Mouse (Mus musculus): ENCODE data around the gene Tma16. TPM values are rescaled to one million over a fixed set of nuclear protein-coding genes. Genes with fewer than 3 reads are reported as not detected.

Gene Tma16
- polyA plus RNA-seq, 1 experiment from 2014 or later = 10.4 TPM

GRCm38 (mm10) chr8:66450691-66451090 is 35.6 kb downstream of the Tma16 start:
- DNase-seq (ENCODE audit: low spot score) = peak; percentile 28
- Histone ChIP-seq H3K4me1 (replicated peaks; ENCODE audit: insufficient read depth, low read length) (no peaks in the 10 kb centered on the region), H3K9ac (ENCODE audit: low read depth, low read length) (no peak overlapping the region), H3K4me2 (ENCODE audit: low read length) (no peak overlapping the region), H3K36me3 (ENCODE audit: insufficient read depth, low read length) (no peaks in the 10 kb centered on the region), H3K4me3 (replicated peaks; ENCODE audit: low read depth, low read length) (no peak overlapping the region), H3K9me3 (replicated peaks; ENCODE audit: low read length) (no peaks in the 10 kb centered on the region), H3K27ac (no peak overlapping the region), H3K27me3 (ENCODE audit: insufficient read depth, low read length) (no peaks in the 10 kb centered on the region)
- peak; percentile 80 for TF ChIP-seq CTCF (IDR thresholded peaks at IDR 0.05; ENCODE audit: low read depth)
- ATAC-seq (replicated peaks; ENCODE audit: low FRiP score, low read depth) = no peak
- WGBS = 25% methylated on average over 5 of the region's 5 CpGs

GRCm38 (mm10) chr8:66445351-66445750 is 41.0 kb downstream of the Tma16 start:
- TF ChIP-seq CTCF (IDR thresholded peaks at IDR 0.05; ENCODE audit: low read depth) = no peak
- Histone ChIP-seq H3K4me2 (ENCODE audit: low read length) (no peak overlapping the region), H3K27ac (no peak overlapping the region), H3K9ac (ENCODE audit: low read depth, low read length) (no peak overlapping the region), H3K36me3 (ENCODE audit: insufficient read depth, low read length) (no peaks in the 10 kb centered on the region), H3K27me3 (ENCODE audit: insufficient read depth, low read length) (no peaks in the 10 kb centered on the region), H3K4me1 (replicated peaks; ENCODE audit: insufficient read depth, low read length) (no peaks in the 10 kb centered on the region), H3K4me3 (replicated peaks; ENCODE audit: low read depth, low read length) (no peak overlapping the region), H3K9me3 (replicated peaks; ENCODE audit: low read length) (no peaks in the 10 kb centered on the region)
- DNase-seq (ENCODE audit: low spot score) = no peak
- no peak for ATAC-seq (replicated peaks; ENCODE audit: low FRiP score, low read depth)
- WGBS = 79% methylated on average over 3 of the region's 3 CpGs

GRCm38 (mm10) chr8:66444141-66444540 is 42.2 kb downstream of the Tma16 start:
- no peaks in the 10 kb centered on the region for H3K36me3 ChIP-seq (ENCODE audit: insufficient read depth, low read length)
- no peak overlapping the region for H3K4me3 ChIP-seq (replicated peaks; ENCODE audit: low read depth, low read length)
- no peaks in the 10 kb centered on the region for H3K4me1 ChIP-seq (replicated peaks; ENCODE audit: insufficient read depth, low read length)
- whole genome bisulfite sequencing = 72% methylated on average over 5 of the region's 5 CpGs
- no peak overlapping the region for H3K4me2 ChIP-seq (ENCODE audit: low read length)
- ATAC-seq (replicated peaks; ENCODE audit: low FRiP score, low read depth) = no peak
- H3K9me3 ChIP-seq (replicated peaks; ENCODE audit: low read length) = no peaks in the 10 kb centered on the region
- no peaks in the 10 kb centered on the region for H3K27me3 ChIP-seq (ENCODE audit: insufficient read depth, low read length)
- H3K9ac ChIP-seq (ENCODE audit: low read depth, low read length) = no peak overlapping the region
- no peak for TF ChIP-seq CTCF (IDR thresholded peaks at IDR 0.05; ENCODE audit: low read depth)
- H3K27ac ChIP-seq = no peak overlapping the region
- DNase-seq (ENCODE audit: low spot score) = no peak

- TF ChIP-seq CTCF (IDR thresholded peaks at IDR 0.05; ENCODE audit: low read depth) = peak; percentile 75
- DNase-seq (ENCODE audit: low spot score) = peak; percentile 37
- Histone ChIP-seq H3K9me3 (replicated peaks; ENCODE audit: low read length) (no peaks in the 10 kb centered on the region), H3K36me3 (ENCODE audit: insufficient read depth, low read length) (no peaks in the 10 kb centered on the region), H3K27me3 (ENCODE audit: insufficient read depth, low read length) (no peaks in the 10 kb centered on the region), H3K4me3 (replicated peaks; ENCODE audit: low read depth, low read length) (no peak overlapping the region), H3K27ac (no peak overlapping the region), H3K9ac (ENCODE audit: low read depth, low read length) (no peak overlapping the region), H3K4me1 (replicated peaks; ENCODE audit: insufficient read depth, low read length) (no peaks in the 10 kb centered on the region), H3K4me2 (ENCODE audit: low read length) (no peak overlapping the region)
- 36% methylated on average over 1 of the region's 1 CpGs for WGBS
- ATAC-seq (replicated peaks; ENCODE audit: low FRiP score, low read depth) = no peak
These were observed 43.6 kb downstream of the Tma16 start for GRCm38 (mm10) chr8:66442778-66443177.

- Histone ChIP-seq H3K27me3 (ENCODE audit: insufficient read depth, low read length) (no peaks in the 10 kb centered on the region), H3K4me2 (ENCODE audit: low read length) (no peak overlapping the region), H3K4me1 (replicated peaks; ENCODE audit: insufficient read depth, low read length) (no peaks in the 10 kb centered on the region), H3K36me3 (ENCODE audit: insufficient read depth, low read length) (no peaks in the 10 kb centered on the region), H3K27ac (no peak overlapping the region), H3K4me3 (replicated peaks; ENCODE audit: low read depth, low read length) (no peak overlapping the region), H3K9ac (ENCODE audit: low read depth, low read length) (no peak overlapping the region), H3K9me3 (replicated peaks; ENCODE audit: low read length) (no peaks in the 10 kb centered on the region)
- ATAC-seq (replicated peaks; ENCODE audit: low FRiP score, low read depth) = no peak
- TF ChIP-seq CTCF (IDR thresholded peaks at IDR 0.05; ENCODE audit: low read depth) = peak; percentile 65
- DNase-seq (ENCODE audit: low spot score) = peak; percentile 64
- WGBS = 9% methylated on average over 1 of the region's 1 CpGs
These were observed 45.2 kb downstream of the Tma16 start for GRCm38 (mm10) chr8:66441123-66441522.

- no peaks in the 10 kb centered on the region for H3K9me3 ChIP-seq (replicated peaks; ENCODE audit: low read length)
- no peaks in the 10 kb centered on the region for H3K4me1 ChIP-seq (replicated peaks; ENCODE audit: insufficient read depth, low read length)
- H3K4me3 ChIP-seq (replicated peaks; ENCODE audit: low read depth, low read length) = no peak overlapping the region
- WGBS = 75% methylated on average over 4 of the region's 4 CpGs
- no peaks in the 10 kb centered on the region for H3K27me3 ChIP-seq (ENCODE audit: insufficient read depth, low read length)
- no peak overlapping the region for H3K27ac ChIP-seq
- ATAC-seq (replicated peaks; ENCODE audit: low FRiP score, low read depth) (no peak), DNase-seq (ENCODE audit: low spot score) (no peak)
- no peaks in the 10 kb centered on the region for H3K36me3 ChIP-seq (ENCODE audit: insufficient read depth, low read length)
- no peak overlapping the region for H3K9ac ChIP-seq (ENCODE audit: low read depth, low read length)
- TF ChIP-seq CTCF (IDR thresholded peaks at IDR 0.05; ENCODE audit: low read depth) = no peak
- H3K4me2 ChIP-seq (ENCODE audit: low read length) = no peak overlapping the region
These were observed 47.9 kb downstream of the Tma16 start for GRCm38 (mm10) chr8:66438468-66438867.

- Histone ChIP-seq H3K9me3 (replicated peaks; ENCODE audit: low read length) (no peaks in the 10 kb centered on the region), H3K27ac (no peak overlapping the region), H3K27me3 (ENCODE audit: insufficient read depth, low read length) (no peaks in the 10 kb centered on the region), H3K4me3 (replicated peaks; ENCODE audit: low read depth, low read length) (no peak overlapping the region), H3K9ac (ENCODE audit: low read depth, low read length) (no peak overlapping the region), H3K36me3 (ENCODE audit: insufficient read depth, low read length) (no peaks in the 10 kb centered on the region), H3K4me2 (ENCODE audit: low read length) (no peak overlapping the region), H3K4me1 (replicated peaks; ENCODE audit: insufficient read depth, low read length) (no peaks in the 10 kb centered on the region)
- ATAC-seq (replicated peaks; ENCODE audit: low FRiP score, low read depth) (no peak), DNase-seq (ENCODE audit: low spot score) (no peak)
- no peak for TF ChIP-seq CTCF (IDR thresholded peaks at IDR 0.05; ENCODE audit: low read depth)
- 44% methylated on average over 3 of the region's 3 CpGs for WGBS
These were observed 48.4 kb downstream of the Tma16 start for GRCm38 (mm10) chr8:66437929-66438328.
